Mouse (Mus musculus) spleen, adult 18-20 months (tissue): ENCODE data around the gene Prodh2.
"Not testable (repeated sequence)": the region's sequence is repeated elsewhere in the genome, so short reads cannot be mapped to it uniquely, and the experiment has no call there.

Experiments used
- DNase-seq, 2 experiments: peaks; one replicate each; pipeline ENCODE4 v3.0.0; 2022; ENCODE audit warnings: mixed read lengths in 2 of 2

Prodh2 gene

DNA sequence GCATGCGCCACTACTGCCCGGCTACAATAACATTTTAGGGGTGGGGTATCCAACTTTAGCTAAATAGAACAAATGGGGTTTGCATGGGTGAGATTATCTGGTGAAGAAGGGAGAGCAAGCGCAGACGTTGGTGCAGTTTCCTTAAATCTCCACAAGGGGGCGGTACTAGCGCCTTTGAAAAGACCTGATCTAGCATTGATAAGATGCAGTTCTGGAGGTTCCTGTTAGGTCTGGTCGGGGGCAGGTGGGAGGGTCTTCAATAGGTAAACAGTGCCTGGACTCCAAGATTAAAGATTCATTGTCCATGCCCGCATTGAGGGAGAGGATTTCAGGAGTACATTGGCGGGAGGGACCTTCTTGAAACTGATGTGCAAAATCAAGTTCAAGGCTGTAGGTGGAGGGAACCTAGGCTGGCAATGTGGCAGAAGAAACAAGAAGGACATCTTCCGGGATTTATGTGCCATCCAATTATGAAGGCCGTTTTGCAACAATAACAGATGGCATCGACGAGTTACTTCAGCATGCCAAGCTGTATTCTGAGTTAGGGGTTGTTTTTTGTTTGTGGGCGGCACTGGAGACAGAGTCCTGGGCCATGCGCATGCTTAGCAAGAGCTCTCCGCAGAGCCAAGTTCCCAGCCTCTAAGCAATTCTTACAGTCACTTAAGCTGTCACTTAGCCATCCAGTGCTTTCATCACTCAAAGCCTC is 3.0 kb upstream of the Prodh2 start:
- DNase-seq = peak in 1 of 2 experiments; percentile 31

DNA sequence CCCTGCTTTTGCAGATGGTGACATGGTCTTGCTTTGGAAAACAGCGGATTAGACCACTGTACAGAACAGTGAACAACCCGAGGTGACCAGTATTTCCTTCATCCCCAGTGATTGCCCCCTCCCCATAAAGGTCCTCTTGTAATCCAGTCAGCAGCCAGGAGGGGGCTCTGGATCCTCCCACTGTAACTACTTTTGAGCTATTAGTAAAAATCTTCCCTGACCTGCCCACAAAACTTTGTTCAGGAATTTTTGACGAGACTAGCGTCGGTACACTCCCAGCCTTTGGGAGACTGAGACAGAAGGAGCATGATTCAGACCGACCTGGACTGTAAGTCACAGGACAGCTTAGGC is 2.5 kb upstream of the Prodh2 start:
- no peak for DNase-seq

DNA sequence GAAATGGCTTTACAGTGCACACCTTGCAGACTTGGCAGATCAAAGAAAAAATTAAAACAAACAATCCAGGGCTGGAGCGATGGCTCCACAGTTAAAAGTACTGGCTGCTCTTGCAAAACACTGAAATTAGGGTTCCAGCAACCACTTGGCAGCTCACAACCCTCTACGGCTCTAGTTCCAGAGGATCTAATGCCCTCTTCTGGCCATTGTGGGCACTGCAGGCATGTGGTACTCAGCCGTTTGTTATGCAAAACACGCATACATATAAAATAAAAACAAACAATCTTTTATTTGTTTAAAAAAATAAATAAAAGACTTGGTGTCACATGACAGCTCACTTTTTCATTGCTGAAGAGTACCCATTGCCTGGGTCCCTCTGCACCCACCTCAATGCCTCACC is 657 bp upstream of the Prodh2 start:
- peak; percentile 38 to 79 for DNase-seq

DNA sequence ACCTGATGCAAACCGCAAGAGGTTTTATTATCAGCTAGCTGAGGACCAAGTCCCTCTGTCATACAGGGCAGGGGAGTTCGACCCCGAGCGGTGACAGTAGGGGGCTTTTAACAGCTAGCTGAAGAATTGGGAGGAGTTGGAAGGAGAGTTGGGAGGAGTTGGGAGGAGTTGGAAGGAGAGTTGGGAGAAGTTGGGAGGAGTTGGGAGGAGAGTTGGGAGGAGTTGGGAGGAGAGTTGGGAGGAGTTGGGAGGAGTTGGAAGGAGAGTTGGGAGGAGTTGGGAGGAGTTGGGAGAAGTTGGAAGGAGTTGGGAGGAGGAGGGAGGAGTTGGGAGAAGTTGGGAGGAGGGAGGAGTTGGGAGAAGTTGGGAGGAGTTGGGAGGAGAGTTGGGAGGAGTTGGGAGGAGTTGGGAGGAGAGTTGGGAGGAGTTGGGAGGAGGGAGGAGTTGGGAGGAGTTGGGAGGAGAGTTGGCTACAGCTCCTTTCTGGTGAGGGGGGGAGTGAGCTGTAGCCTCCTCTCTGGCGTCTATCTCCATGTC is 2.2 kb downstream of the Prodh2 start:
- DNase-seq = not testable (repeated sequence)

DNA sequence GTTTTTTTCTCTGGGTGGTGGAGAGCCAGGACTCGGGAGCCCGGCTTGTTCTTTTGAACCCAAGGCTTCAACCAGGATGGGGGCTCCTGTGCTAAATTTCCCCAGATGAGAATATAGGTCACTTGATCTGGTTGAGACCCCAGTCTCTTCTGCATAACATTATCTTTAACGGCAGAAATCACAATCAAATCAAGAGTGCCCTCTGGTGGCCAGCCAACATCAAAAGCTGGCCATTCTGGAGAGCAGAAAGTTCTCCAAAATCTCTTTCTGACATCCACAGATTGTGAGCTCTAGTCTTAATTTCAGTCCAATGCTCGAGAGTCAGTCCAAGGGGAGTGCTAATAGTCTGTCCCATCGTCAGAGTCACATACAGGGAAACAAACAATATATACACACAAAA is 7.7 kb downstream of the Prodh2 start:
- DNase-seq = not testable (repeated sequence)

DNA sequence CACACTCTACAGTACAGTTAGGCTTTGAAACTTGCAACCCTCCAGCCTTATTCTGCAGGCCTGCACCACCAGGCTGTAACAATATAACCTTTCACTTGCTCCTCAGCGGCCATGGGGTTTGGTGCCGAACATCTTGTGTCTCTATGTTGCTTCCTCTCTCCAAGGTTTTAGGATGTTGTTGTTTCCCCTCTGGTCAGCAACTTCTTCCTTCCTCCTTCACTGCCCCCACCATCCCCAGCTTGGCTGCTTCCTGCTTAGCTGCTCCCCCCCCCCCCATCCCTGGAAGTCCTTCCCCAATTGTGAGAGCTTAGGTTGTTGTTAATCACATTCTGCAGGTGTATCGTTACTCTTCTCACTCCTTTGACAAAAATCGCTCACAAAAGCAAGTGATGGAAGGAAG is 14.6 kb downstream of the Prodh2 start:
- no peak for DNase-seq

DNA sequence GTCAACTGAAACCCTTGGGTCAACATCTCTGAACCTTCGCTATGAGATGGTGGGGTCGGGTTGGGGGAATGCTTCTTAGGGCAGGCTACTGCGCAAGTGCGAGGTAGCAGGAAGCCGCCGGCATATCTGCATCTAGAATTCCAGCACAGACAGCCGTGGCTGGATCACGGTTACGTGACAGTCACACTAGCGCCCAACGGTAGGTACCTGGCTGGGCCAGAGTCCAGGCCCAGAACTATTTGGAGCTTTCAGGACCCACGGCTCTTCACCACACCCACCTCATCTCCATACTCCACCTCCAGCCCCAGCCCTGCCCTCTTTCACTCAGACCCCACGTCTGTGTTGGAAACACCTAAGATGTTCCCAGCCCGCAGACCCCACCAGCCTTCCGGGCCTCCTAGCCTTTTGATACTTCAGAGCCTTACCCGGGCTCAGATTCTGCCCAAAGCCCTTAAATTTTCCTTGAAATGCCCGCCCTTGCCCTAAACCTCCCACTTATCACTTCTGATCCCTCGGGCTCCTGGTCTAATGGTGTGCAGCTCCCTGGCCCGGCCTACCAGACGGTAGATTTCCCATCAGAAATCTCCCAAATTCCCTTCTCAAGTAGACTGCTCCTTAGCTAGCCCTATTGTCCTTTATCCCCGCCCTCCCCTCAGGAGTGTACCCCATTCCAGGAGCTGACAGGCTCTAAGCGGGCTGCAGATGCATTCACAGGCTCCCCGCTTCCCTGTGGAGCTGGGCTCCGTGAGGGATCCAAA is 21.8 kb downstream of the Prodh2 start:
- DNase-seq = no peak

DNA sequence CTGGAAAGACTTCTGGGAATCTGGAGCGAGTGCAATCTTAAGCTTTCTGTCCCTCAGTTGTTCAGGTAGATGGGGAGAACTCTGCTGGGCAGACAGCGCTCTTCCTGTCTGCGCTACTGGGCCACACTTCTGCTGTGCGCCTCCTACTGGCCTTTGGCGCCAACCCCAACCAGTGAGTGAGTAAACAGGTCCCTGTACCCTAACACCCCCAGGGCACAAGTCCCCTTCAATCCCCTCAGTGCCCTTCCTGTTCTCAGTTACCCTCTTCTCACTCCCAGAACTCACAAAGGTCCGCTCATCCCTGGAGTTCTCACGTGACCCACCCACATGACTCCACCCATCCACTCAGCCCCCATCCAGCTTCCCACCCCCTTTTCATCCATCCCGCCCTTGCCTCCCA is 24.9 kb downstream of the Prodh2 start:
- no peak for DNase-seq

DNA sequence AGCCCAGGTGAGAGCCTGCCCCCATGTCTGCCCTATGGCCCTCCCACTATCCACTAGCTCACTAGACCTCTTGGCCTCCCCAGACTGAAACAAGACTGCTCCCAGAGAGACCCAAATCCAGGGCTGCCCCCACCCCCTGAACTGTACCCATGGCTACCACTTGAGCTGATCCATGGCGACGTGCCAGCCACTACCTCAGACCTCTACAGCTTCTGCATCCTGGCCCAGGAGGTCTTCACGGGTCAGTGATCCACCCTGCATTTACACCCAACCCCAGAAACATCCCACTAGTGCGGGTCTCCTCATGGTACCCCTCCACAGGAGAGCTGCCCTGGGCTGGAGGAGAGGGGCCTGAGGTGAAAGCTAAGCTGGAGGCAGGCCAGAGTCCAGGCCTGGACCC is 27.0 kb downstream of the Prodh2 start:
- no peak for DNase-seq

DNA sequence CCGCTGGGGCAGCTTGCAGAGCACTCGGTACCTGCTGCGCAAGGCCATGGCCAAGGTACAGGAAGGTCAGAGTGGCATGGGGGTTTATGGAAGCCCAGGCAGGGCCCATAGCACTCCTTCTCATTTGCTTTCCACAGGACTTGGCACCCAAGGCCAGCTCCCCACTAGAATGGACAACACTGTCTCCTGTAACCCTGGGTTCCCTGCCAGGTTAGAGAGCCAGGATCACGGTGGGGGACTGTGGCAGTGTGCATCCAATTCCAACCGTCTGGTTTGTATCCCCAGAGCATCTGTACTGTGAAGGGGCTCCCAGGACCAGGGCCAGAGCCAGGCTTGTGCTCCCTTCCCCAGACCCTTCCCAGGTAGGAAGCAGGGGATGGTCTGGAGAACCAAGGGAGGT is 27.4 kb downstream of the Prodh2 start:
- DNase-seq = no peak

DNA sequence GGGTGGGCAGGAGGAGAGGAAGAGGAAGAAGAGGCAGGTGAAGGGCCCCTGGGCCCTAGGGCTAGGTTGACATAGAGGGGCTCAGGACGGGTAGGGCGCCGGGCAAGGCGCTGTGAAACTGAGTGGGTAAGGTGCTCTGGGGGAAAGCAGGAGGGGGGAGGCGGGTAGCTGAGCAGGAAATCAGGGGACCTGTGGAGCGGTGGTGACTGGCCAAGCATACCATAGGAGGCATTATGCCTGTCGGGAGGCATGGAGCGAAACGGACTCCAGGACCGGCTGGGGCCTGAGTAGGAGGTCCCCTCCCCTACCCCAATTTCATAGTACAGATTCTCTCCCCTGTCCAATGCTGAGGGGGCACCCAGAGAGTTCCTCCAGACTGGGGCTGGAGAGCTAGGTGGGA is 29.4 kb downstream of the Prodh2 start:
- no peak for DNase-seq

DNA sequence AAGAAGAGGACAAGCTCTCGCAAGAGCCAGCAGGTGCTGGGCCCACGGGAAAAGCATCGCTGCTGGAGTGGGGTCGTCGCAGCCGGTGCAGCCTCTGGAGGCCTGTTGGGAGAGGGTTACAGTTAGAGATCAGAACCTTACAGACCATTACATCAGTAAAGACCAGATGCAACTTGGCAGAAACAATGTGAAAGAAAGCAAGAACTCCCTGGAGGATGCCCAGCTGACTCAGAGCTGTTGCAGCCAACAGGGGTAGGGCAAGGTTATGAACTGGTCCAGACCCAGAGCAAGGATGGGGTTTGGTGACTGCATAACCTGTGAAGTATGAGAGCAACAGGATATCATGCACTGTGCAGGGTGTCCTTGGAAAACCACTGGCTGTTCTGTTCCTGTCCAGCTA is 31.1 kb downstream of the Prodh2 start:
- no peak for DNase-seq

DNA sequence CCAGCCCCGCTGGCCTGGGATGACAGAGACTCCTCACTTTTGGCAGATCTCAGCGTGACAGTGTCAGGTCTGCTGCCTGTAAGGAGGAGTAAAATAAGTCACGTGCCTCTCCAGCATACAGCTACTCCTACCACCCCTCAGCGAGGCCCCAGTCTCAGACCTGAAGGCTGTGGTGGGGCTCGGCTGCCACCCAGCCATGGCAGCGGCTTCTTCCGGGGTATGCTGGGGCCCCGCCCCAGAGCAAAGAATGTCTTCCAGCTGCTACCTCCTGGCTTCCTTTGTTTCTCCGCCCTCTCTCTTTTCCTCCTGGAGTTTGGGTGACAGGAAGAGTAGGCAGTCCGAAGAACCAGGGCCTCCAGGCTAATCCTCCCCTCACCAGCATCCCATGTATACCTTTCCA is 32.5 kb downstream of the Prodh2 start:
- no peak for DNase-seq

DNA sequence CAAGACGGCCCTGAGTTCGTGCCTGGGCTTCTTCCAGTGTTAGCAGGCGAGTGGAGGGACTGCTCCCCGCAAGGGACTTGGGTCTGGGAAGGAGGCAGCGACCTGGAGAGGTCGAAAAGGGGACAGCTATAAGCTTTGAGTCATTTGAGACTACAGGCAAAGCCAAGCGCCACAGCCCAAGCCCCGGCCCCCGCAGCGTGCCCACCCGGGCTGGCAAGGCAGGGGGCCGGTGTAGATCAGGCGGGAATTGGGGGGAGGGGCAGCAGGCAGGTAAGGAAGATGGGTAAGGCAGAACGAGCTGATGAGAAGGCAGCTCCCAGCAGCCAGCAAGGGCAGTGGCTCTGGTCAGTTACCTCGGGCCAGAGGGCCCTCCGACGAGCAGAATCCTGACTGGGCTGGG is 33.0 kb downstream of the Prodh2 start:
- no peak for DNase-seq

DNA sequence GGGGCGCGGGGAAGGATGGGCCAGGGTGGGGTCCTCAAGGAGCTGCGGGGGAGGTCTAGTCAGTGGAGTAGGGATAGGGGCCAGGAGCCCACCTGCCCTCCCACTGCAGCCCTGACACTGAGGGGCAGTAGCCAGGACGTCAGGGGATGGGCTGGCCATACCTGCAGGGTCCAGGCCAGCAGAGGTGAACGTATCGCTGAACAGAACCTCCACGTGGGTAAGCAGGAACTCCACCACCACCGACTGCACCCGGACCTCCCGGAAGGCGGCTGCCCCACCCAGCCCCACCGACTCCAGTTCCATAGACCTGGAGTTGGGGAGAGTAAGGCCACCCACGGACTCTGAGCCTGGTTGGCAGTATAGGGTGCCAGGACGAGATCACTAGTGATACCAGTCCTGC is 33.6 kb downstream of the Prodh2 start:
- DNase-seq = no peak

DNA sequence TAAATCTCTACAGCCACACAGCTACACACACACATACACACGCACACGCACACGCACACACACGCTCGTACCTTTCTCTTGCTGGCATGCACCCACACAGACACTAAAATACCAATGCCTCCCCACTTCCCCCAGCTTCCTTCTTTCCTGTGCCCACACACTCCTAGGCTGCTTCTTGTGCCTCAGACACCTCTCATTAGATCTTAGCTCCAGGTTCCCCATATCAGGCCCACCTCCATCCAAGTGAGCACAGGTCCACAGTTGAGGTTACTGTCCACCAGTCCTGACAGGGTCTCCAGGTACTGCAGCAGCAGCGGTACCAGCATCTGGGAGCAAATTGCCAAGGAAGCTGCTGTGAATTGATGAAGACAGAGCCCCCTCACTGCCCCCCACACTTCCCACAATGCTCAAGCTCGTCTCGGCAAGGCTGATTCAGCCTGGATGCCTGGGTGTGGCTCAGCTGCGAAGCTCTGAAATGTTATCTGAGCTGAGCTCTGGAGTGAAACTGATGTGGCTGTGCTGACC is 37.9 kb downstream of the Prodh2 start:
- no peak for DNase-seq

DNA sequence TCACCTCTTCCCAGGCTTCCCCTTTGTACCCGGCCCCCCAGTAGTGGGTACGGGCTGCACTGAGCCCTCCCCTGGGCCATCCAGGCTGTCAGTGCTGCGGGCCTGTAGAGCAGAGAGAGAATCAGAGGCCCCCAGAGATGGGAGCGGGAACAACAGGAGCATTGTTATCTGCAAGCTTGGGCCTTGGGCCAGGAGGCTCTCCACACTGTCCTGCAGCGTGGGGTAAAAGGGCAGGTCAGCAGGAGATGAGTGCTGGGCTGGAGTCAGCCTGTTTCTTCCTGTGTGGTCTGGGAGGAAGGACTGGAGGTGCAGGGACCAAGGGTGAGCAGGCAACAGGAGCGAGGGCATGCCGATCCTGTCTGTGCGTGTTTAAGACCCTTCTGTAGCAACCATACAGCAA is 39.5 kb downstream of the Prodh2 start:
- DNase-seq = no peak

DNA sequence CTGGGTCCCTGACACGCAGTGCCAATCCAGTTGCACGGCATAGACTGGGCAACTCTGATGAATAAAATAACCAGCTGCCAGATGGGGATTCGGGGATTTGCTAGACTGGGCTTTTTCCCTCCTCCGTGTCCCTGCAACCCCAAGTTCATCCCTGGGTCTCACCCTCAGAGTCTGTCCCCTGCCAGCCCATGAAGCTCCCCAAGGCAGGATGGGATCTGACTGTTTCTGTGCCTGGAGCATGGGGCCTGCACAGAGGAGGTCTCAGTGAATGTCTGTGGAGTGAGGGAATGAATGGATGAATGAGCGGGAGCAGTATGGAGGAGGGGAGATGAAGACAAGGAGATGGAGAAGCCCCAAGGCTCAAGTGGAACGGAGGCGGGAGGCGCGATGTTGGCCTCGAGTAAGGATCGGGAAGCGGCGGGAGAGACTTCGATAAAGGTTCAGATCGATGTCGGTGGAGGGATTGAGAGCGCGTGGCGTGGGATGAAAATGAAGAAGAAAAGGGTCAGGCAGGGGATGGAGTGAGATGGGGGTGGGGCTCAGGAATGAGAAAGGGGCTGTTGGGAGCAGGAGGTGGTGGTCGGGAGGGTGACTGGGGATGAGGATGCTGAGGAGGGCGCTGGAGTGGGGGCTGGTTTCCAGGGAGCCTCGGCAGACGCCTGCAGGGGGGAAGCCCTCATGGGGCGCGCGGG is 40.7 kb downstream of the Prodh2 start:
- no peak for DNase-seq

DNA sequence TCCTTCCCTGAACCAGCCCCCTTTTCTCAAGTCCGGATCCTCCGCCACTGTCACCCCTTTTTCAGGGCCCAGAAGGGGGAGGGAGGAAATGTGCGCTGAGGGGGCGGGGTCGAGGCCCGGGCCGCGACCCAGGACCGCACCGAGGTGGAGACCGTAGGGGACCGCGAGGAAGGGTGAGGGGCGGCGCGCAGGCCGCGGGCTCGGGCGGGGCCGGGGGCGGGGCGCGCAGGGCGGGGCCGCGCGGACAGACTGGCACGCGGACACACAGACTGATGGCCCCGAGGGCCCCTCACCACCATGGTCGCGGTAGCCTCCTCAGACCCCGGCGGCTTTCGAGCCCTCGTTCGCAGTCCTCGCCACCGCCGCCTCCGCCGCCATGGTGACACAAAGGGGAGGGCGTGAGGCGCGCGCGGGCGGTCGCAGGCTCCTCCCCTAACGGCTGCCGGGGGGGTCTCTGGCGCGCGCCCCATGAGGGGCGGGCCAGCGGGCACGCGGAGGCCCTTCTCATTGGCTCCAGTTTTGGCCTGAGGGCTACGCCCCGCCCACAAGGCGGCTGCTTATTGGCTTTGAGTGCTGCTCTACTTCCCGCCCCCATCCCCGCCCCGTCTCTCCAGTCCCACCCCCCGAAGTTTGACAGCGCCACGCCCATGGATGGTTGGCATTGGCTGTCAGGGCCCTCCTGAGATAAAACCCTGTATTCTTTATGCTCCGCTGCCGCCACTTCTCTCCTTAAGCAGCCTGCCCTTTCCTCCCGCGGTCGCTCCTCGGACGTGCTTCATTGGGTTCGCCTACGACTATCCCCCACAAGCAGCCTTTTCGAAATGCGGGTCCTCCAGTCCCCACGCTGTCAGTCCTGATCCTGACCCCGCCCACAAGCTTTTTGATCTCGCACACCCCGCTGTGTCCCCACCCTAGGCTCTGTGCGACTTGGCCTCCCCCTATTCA is 41.5 kb downstream of the Prodh2 start, which contains the start of gene Arhgap33:
Gene Arhgap33, minus strand, starts transcription at position 428 of the 945 bp plus-strand sequence.
- DNase-seq = peak; percentile 92 to 93

DNA sequence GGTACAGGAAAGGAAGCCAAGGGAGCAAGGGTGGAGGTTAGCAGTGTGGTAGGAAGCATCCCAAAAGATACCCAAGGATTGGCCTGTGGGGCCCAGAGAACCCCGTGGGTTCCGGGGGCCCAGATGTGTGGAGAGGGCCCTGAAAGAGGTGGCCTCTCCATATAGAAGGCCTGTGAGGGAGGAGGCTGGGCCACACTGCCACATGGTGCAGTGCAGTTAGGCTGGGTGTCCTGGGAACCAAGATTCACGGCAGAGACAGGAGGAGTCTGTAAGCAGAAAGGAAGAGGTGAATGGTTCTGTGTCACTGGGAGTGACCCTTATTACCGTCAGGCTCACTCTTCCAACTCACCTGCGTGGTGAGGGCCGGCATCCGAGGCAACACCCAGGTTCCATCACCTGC is 47.1 kb downstream of the Prodh2 start:
- DNase-seq = no peak

DNA sequence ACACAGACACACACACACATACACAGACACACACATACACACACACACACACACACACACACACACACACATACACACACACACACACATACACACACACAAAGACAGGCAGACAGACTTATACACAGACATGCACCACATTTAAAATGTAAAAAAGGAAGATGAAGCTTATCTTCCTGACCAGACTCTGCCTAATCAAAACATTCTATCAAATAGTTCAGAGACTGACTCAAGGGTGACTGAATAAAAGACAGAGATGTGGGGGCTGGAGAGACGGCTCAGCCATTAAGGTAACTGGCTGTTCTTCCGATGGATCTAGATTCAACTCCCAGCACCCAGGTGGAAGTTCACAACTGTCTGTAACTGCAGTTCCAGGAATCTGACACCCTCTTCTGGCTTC is 50.9 kb downstream of the Prodh2 start:
- DNase-seq = no peak

DNA sequence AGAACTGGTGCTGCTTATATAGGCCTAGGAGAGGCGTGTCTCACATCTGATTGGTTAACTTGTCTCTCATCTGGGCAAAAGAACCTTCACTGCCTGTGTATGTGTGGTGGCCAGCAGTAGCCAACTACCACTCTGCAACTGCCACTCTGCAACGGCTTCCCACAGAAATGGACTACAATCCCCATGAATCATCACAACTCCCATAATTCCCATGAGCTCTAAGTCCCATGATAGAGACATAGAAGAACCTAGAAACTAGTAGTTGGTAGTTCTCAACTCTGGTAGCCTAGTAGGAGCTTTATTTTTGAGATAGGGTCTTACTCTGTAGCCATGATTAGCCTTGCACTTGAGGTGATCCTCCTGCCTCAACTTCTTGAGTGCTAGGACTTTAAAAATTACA is 56.5 kb downstream of the Prodh2 start:
- DNase-seq = no peak
